ENCODE assay signal across 9 mouse cellular contexts in the genomic region with DNA sequence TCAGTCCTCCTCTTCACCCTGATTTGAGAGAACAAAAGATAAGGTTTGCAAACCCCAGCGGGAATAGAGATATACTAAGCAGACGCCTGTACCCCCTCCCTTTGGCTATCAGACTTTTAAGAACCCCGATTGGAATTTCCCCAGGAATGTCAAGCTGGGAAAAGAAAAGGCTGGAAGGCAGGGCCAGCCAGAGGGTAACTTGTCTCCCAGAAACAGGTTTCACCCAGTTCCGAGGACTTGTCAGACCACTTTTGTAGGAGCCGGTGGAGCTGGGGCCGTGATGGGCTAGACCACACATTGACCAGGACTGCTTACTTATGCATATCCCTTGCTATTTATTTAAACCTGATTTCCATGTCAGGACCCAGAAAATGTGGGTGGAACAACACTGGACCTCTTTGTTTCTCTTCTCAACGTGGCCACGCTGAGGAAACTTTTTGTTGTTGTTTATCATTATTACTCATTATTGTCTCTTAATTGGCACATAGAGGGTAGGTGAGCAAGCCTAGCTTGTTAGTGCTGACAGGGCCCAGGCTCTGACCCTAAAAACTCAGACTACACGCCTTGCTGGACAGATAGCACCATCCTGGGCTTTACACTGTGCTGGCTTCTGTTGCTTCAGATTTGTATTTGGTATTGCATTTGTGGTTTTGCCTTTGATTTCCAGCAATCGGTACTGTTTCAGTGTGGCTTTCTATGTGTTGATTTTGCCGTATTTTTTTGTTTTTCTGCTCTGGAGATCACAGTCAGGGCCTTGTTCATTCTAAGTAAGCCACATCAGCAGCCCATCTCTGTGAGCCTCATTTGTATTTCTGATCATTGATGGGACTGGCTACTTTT. TPM values are rescaled to one million over a fixed set of nuclear protein-coding genes. Genes with fewer than 3 reads are reported as not detected.
DNase-seq lines count a peak whose midpoint lies in the region; ATAC-seq lines count a peak whose summit lies in the region.
"Had no signal": no experiment of that assay in that cellular context is flagged by ENCODE, and none has a peak within 500 bp of the region (broad histone marks: within the 10 kb centered on the region; RNA-seq: fewer than 3 reads in every experiment).

No protein-coding gene starts in this region.

- H3K4me2 ChIP-seq in kidney, embryonic 14.5 days (replicated peaks; ENCODE audit: low read depth, low read length): peak overlapping the region; percentile 6; the same call in 1 of the 2 replicates
- no peak overlapping the region for H3K4me2 ChIP-seq in neural tube, embryonic 11.5 days (ENCODE audit: low read depth)

- 36% methylated on average over 11 of the region's 11 CpGs for WGBS in kidney, embryonic 14.5 days
- 13% methylated on average over 11 of the region's 11 CpGs for WGBS in embryonic facial prominence, embryonic 10.5 days
- 28% methylated on average over 11 of the region's 11 CpGs for WGBS in limb, embryonic 10.5 days
- WGBS in neural tube, embryonic 11.5 days: 22% methylated on average over 11 of the region's 11 CpGs

- peak overlapping the region; percentile 90 for H3K27ac ChIP-seq in kidney, embryonic 14.5 days (ENCODE audit: low read depth, low read length)
- H3K27ac ChIP-seq in embryonic facial prominence, embryonic 10.5 days (replicated peaks): peak overlapping the region; percentile 97
- H3K27ac ChIP-seq in limb, embryonic 10.5 days: peak overlapping the region; percentile 96
- peak overlapping the region; percentile 76 for H3K27ac ChIP-seq in neural tube, embryonic 11.5 days (ENCODE audit: low read depth, low read length)

- DNase-seq in kidney, adult 18-20 months: no peak
- peak; percentile 72 for DNase-seq in embryonic facial prominence, embryonic 10.5 days (ENCODE audit: low spot score)
- DNase-seq in limb, embryonic 10.5 days (ENCODE audit: low spot score): peak; percentile 58
- DNase-seq in neural tube, embryonic 11.5 days (ENCODE audit: low spot score): peak; percentile 52
- no peak for DNase-seq in left cerebral cortex, postnatal 36 days (ENCODE audit: low spot score in 2 of 2)
- no peak for DNase-seq in spleen, adult 18-20 months
- DNase-seq in adrenal gland, adult 18-20 months (ENCODE audit: low spot score in 2 of 2): no peak

- peaks cover 51% of the 10 kb centered on the region for H3K4me1 ChIP-seq in kidney, embryonic 14.5 days (ENCODE audit: control insufficient read depth, insufficient read depth, low read length)
- H3K4me1 ChIP-seq in embryonic facial prominence, embryonic 10.5 days: peaks cover 91% of the 10 kb centered on the region
- H3K4me1 ChIP-seq in limb, embryonic 10.5 days: peaks cover 96% of the 10 kb centered on the region
- peaks cover 53% of the 10 kb centered on the region for H3K4me1 ChIP-seq in neural tube, embryonic 11.5 days (ENCODE audit: control insufficient read depth, insufficient read depth, low read length)

- no peaks in the 10 kb centered on the region for H3K27me3 ChIP-seq in kidney, embryonic 14.5 days (ENCODE audit: control insufficient read depth, insufficient read depth, low read length)
- no peaks in the 10 kb centered on the region for H3K27me3 ChIP-seq in embryonic facial prominence, embryonic 10.5 days (replicated peaks; ENCODE audit: low read depth, poor library complexity, severe bottlenecking)
- H3K27me3 ChIP-seq in limb, embryonic 10.5 days (ENCODE audit: low read depth, poor library complexity, severe bottlenecking): no peaks in the 10 kb centered on the region
- no peaks in the 10 kb centered on the region for H3K27me3 ChIP-seq in neural tube, embryonic 11.5 days (ENCODE audit: control insufficient read depth, insufficient read depth, low read length)

- H3K9me3 ChIP-seq in kidney, embryonic 14.5 days (ENCODE audit: control insufficient read depth, low read length): no peaks in the 10 kb centered on the region
- H3K9me3 ChIP-seq in embryonic facial prominence, embryonic 10.5 days: no peaks in the 10 kb centered on the region
- no peaks in the 10 kb centered on the region for H3K9me3 ChIP-seq in limb, embryonic 10.5 days (replicated peaks)
- no peaks in the 10 kb centered on the region for H3K9me3 ChIP-seq in neural tube, embryonic 11.5 days (ENCODE audit: control insufficient read depth, low read length)

- no peak overlapping the region for H3K4me3 ChIP-seq in kidney, embryonic 14.5 days (ENCODE audit: low read length)
- H3K4me3 ChIP-seq in embryonic facial prominence, embryonic 10.5 days: peak overlapping the region; percentile 38
- H3K4me3 ChIP-seq in limb, embryonic 10.5 days: peak overlapping the region; percentile 16; the same call in 1 of the 2 replicates
- no peak overlapping the region for H3K4me3 ChIP-seq in neural tube, embryonic 11.5 days (ENCODE audit: low read depth, low read length)
- H3K4me3 ChIP-seq: myocyte had no signal

- H3K36me3 ChIP-seq in kidney, embryonic 14.5 days (ENCODE audit: control insufficient read depth, insufficient read depth, low read length): no peaks in the 10 kb centered on the region
- no peaks in the 10 kb centered on the region for H3K36me3 ChIP-seq in embryonic facial prominence, embryonic 10.5 days (replicated peaks)
- no peaks in the 10 kb centered on the region for H3K36me3 ChIP-seq in limb, embryonic 10.5 days
- H3K36me3 ChIP-seq in neural tube, embryonic 11.5 days (ENCODE audit: control insufficient read depth, insufficient read depth, low read length): no peaks in the 10 kb centered on the region

- intact Hi-C loops in left cerebral cortex, postnatal 36 days (cut with DNase I): no loop called here

- peak overlapping the region; percentile 31; the same call in 1 of the 2 replicates for H3K9ac ChIP-seq in kidney, embryonic 14.5 days (ENCODE audit: low read depth, low read length)
- peak overlapping the region; percentile 2; the same call in 1 of the 2 replicates for H3K9ac ChIP-seq in neural tube, embryonic 11.5 days (ENCODE audit: low read length)

- ATAC-seq in kidney, embryonic 14.5 days (ENCODE audit: low FRiP score, low TSS enrichment): peak; percentile 67
- ATAC-seq in neural tube, embryonic 11.5 days (ENCODE audit: insufficient read depth, low FRiP score, low TSS enrichment): no peak

RNA-seq across cellular contexts. Expression of gene Fignl1, which starts 20.6 kb away (rescaled TPM):
- 59.2 and 85.4 TPM in 2 replicates for polyA plus RNA-seq in kidney, embryonic 14.5 days (2014; fragmentation: Nextera tagmentation; extraction: Ambion mirVana)
- polyA plus RNA-seq in embryonic facial prominence, embryonic 10.5 days (2016; fragmentation: Nextera tagmentation; extraction: Ambion mirVana): 105 and 112 TPM in 2 replicates
- 101 and 110 TPM in 2 replicates for polyA plus RNA-seq in limb, embryonic 10.5 days (2016; fragmentation: Nextera tagmentation; extraction: Ambion mirVana)
- 71.6 and 76.6 TPM in 2 replicates for polyA plus RNA-seq in neural tube, embryonic 11.5 days (2014; fragmentation: Nextera tagmentation; extraction: Ambion mirVana)
- under 1 TPM; 0.49 to 0.63 TPM for total RNA-seq in left cerebral cortex, postnatal 36 days (2021)
- total RNA-seq in adrenal gland, adult 18-20 months (2021): 1 to 10 TPM; 1.3 TPM

Comparison
In these comparisons a context has a peak if more than half of its experiments do, and no peak if none do; other contexts are left out.
1. H3K4me3 ChIP-seq: peak in embryonic facial prominence, embryonic 10.5 days (single experiment) and limb, embryonic 10.5 days (single experiment); none in kidney, embryonic 14.5 days (single experiment) and neural tube, embryonic 11.5 days (single experiment).
2. DNase-seq: peak in embryonic facial prominence, embryonic 10.5 days (single experiment), limb, embryonic 10.5 days (single experiment) and neural tube, embryonic 11.5 days (single experiment); none in kidney, adult 18-20 months (single experiment), left cerebral cortex, postnatal 36 days (0 of 2), spleen, adult 18-20 months (0 of 2) and adrenal gland, adult 18-20 months (0 of 2).
3. Peak in every context shown above with its lines, with median percentiles within 50 percentile points of each other: H3K27ac ChIP-seq.